In the genomic region with DNA sequence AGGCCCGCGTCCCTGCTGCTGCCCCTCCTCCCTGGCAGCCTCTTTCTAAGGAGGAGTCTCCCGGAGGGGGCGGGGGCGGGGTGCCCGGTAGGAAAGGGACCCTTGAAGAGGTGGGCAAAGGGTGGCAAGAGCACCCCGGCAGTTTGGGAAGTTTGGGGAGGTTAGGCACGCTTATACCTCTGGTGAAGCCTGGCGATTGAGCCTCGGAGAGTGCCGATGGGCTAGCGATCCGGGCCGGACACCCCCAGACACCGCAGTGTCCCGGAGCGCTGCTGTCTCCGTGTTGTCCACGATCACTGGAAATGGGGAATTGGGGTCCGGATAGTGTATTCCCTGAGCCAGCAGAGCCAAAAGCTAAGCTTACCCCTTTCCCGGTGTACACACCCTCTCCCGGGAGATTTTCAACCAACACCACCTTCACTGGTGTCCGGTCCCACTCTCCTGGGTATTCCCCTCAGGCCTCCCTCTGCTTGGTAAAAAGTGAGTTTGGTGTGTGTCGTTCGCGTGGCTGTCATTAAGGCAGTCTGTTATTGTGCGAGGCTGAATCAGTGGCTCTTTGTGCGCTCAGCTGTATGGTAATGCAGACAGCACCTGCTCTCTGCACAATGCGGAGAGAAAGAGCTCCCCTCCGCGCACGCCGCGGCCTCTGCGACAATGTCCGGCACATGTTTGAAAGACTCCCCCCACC, we compare ENCODE assay signal across 8 mouse cellular contexts. TPM values are rescaled to one million over a fixed set of nuclear protein-coding genes. Genes with fewer than 3 reads are reported as not detected.
DNase-seq lines count a peak whose midpoint lies in the region; ATAC-seq and TF ChIP-seq lines count a peak whose summit lies in the region.

A gene (minus strand): TSS at position 379 of the 688 bp plus-strand sequence.

- peak within 1 kb of the TSS; percentile 77 for H3K27ac ChIP-seq in kidney, postnatal 0 days
- no peak within 1 kb of the TSS for H3K27ac ChIP-seq in CH12.LX (ENCODE audit: insufficient read depth, low read depth)
- peak within 1 kb of the TSS; percentile 14; the same call in 1 of the 2 replicates for H3K27ac ChIP-seq in bone marrow, adult 2 months (ENCODE audit: control insufficient read depth, insufficient read depth, low read depth, low read length, poor library complexity)
- H3K27ac ChIP-seq in heart, adult 2 months: peak within 1 kb of the TSS; percentile 82
- H3K27ac ChIP-seq in neural tube, embryonic 14.5 days (ENCODE audit: low read depth, low read length): peak within 1 kb of the TSS; percentile 97

- H3K9me3 ChIP-seq in kidney, postnatal 0 days (replicated peaks; ENCODE audit: low read length): no peaks in the 10 kb centered on the region
- H3K9me3 ChIP-seq in CH12.LX (replicated peaks; ENCODE audit: low read length): no peaks in the 10 kb centered on the region
- no peaks in the 10 kb centered on the region for H3K9me3 ChIP-seq in neural tube, embryonic 14.5 days (ENCODE audit: control insufficient read depth, low read length)

- DNase-seq in kidney, postnatal 0 days (ENCODE audit: low spot score): peak; percentile 15
- DNase-seq in kidney, postnatal 25 days: no peak
- no peak for DNase-seq in CH12.LX (ENCODE audit: extremely low read depth)
- peak in 1 of 2 experiments; percentile 66 for DNase-seq in heart, adult 2 months
- peak; percentile 60 for DNase-seq in left cerebral cortex, postnatal 4 days
- no peak for DNase-seq in yolk sac, embryonic 10.5 days (ENCODE audit: low spot score)

- intact Hi-C loops in heart, adult 2 months (cut with DNase I): loop anchor here (2.0 to 10.0 kb wide), 4 partner anchors 91 to 448 kb away; no protein-coding TSS in a partner anchor
- intact Hi-C loops in left cerebral cortex, postnatal 4 days (cut with DNase I): loop anchor here (10.0 kb wide), 1 partner anchor 172 kb away; no protein-coding TSS in a partner anchor

- no peaks in the 10 kb centered on the region for H3K79me2 ChIP-seq in CH12.LX (replicated peaks; ENCODE audit: control insufficient read depth, extremely low read depth, insufficient read depth, poor library complexity, severe bottlenecking)
- H3K79me2 ChIP-seq in heart, adult 2 months (replicated peaks; ENCODE audit: control insufficient read depth, insufficient read depth, low read length): no peaks in the 10 kb centered on the region

- dilution Hi-C loops in CH12.LX (cut with MboI; ENCODE audit: extremely low pct_ligation_motif_present, extremely low pct_unique_long_range_greater_than_20kb, low sequenced_read_pairs): no loop called here

- H3K4me3 ChIP-seq in kidney, postnatal 0 days (replicated peaks; ENCODE audit: low read depth, low read length): peak within 1 kb of the TSS; percentile 76
- H3K4me3 ChIP-seq in CH12.LX (replicated peaks in 1 of 3; ENCODE audit: low read depth in 2 of 3, low read length in 2 of 3, poor library complexity in 1 of 3): peak within 1 kb of the TSS; percentile 45 to 72 (median 55)
- peak within 1 kb of the TSS; percentile 74 for H3K4me3 ChIP-seq in bone marrow, adult 2 months (replicated peaks; ENCODE audit: control insufficient read depth, low read depth, low read length)
- peak within 1 kb of the TSS; percentile 77 for H3K4me3 ChIP-seq in heart, adult 2 months
- peak within 1 kb of the TSS; percentile 83 for H3K4me3 ChIP-seq in neural tube, embryonic 14.5 days (ENCODE audit: low read depth, low read length)

- in situ Hi-C loops in CH12.LX (cut with MboI; ENCODE audit: low pct_ligation_motif_present, low pct_unique_long_range_greater_than_20kb, low sequenced_read_pairs): no loop called here

- TF ChIP-seq RAD21 in CH12.LX (IDR thresholded peaks at IDR 0.05; ENCODE audit: low read depth, low read length): peak; percentile 49

- peak within 1 kb of the TSS; percentile 71 for H3K4me2 ChIP-seq in kidney, postnatal 0 days (ENCODE audit: low read length)
- peak within 1 kb of the TSS; percentile 99 for H3K4me2 ChIP-seq in CH12.LX (ENCODE audit: insufficient read depth, low read depth, poor library complexity, severe bottlenecking)
- peak within 1 kb of the TSS; percentile 89 for H3K4me2 ChIP-seq in neural tube, embryonic 14.5 days (ENCODE audit: low read depth, low read length)

- no peak for TF ChIP-seq EP300 in CH12.LX (IDR thresholded peaks at IDR 0.05; ENCODE audit: low read length)
- TF ChIP-seq EP300 in heart, adult 2 months (IDR thresholded peaks at IDR 0.05; ENCODE audit: insufficient read depth, low read depth, low read length): no peak

- H3K4me1 ChIP-seq in kidney, postnatal 0 days (replicated peaks; ENCODE audit: insufficient read depth, low read length): peaks cover 24% of the 10 kb centered on the region
- H3K4me1 ChIP-seq in CH12.LX (ENCODE audit: control insufficient read depth in 1 of 2, insufficient read depth in 2 of 2): peaks cover 9 to 21% of the 10 kb centered on the region in 2 experiments
- H3K4me1 ChIP-seq in bone marrow, adult 2 months (ENCODE audit: control insufficient read depth, insufficient read depth, low read length): no peaks in the 10 kb centered on the region
- peaks cover 3% of the 10 kb centered on the region for H3K4me1 ChIP-seq in heart, adult 2 months (ENCODE audit: control insufficient read depth, insufficient read depth, low read length)
- peaks cover 48% of the 10 kb centered on the region for H3K4me1 ChIP-seq in neural tube, embryonic 14.5 days (ENCODE audit: control insufficient read depth, insufficient read depth, low read length)

- 0 out of 2 replicates have a peak, but pooled peaks cover 4% of the 10 kb centered on the region for H3K27me3 ChIP-seq in kidney, postnatal 0 days (ENCODE audit: insufficient read depth, low read length)
- H3K27me3 ChIP-seq in CH12.LX (replicated peaks): peaks cover 86% of the 10 kb centered on the region
- peaks cover 3% of the 10 kb centered on the region; the same call in 1 of the 2 replicates for H3K27me3 ChIP-seq in heart, adult 2 months (ENCODE audit: control insufficient read depth, insufficient read depth, low read length)
- H3K27me3 ChIP-seq in neural tube, embryonic 14.5 days (ENCODE audit: control insufficient read depth, insufficient read depth, low read length): no peaks in the 10 kb centered on the region

- no peak for ATAC-seq in kidney, postnatal 0 days (replicated peaks; ENCODE audit: low FRiP score, low read depth)
- peak; percentile 50 for ATAC-seq in neural tube, embryonic 14.5 days (ENCODE audit: low read depth)

- no peaks in the 10 kb centered on the region for H3K36me3 ChIP-seq in kidney, postnatal 0 days (ENCODE audit: insufficient read depth, low read length)
- H3K36me3 ChIP-seq in CH12.LX (replicated peaks in 1 of 2; ENCODE audit: control insufficient read depth in 1 of 2, insufficient read depth in 1 of 2, low read length in 1 of 2): no peaks in the 10 kb centered on the region
- H3K36me3 ChIP-seq in heart, adult 2 months (ENCODE audit: control insufficient read depth, insufficient read depth, low read length): no peaks in the 10 kb centered on the region
- no peaks in the 10 kb centered on the region for H3K36me3 ChIP-seq in neural tube, embryonic 14.5 days (ENCODE audit: control insufficient read depth, insufficient read depth, low read length)

- no peak for TF ChIP-seq CTCF in kidney, postnatal 0 days (IDR thresholded peaks at IDR 0.05; ENCODE audit: low read depth)
- peak in 1 of 2 experiments; percentile 45; a peak in 2 of 4 replicates for TF ChIP-seq CTCF in CH12.LX (conservative IDR thresholded peaks at IDR 0.05 in 1 of 2, IDR thresholded peaks at IDR 0.05 in 1 of 2; ENCODE audit: low read depth in 2 of 2, low read length in 2 of 2)
- no peak for TF ChIP-seq CTCF in bone marrow, adult 2 months (IDR thresholded peaks at IDR 0.05; ENCODE audit: control insufficient read depth, insufficient read depth, low read length)
- TF ChIP-seq CTCF in heart, adult 2 months (IDR thresholded peaks at IDR 0.05): 0 out of 2 replicates have a peak, but pooled peaks have one; percentile 15

- WGBS in kidney, postnatal 0 days: under 1% methylated on average over 36 of the region's 36 CpGs
- WGBS in bone marrow, adult 2 months: under 1% methylated on average over 36 of the region's 36 CpGs
- WGBS in heart, adult 2 months: 2% methylated on average over 36 of the region's 36 CpGs
- WGBS in neural tube, embryonic 14.5 days: under 1% methylated on average over 36 of the region's 36 CpGs

- H3K9ac ChIP-seq in kidney, postnatal 0 days (ENCODE audit: low read depth, low read length): peak within 1 kb of the TSS; percentile 69
- H3K9ac ChIP-seq in CH12.LX (ENCODE audit: insufficient read depth, low read depth): peak within 1 kb of the TSS; percentile 25; the same call in 1 of the 2 replicates
- H3K9ac ChIP-seq in heart, adult 2 months (ENCODE audit: low read depth, low read length): peak within 1 kb of the TSS; percentile 83
- H3K9ac ChIP-seq in neural tube, embryonic 14.5 days (replicated peaks; ENCODE audit: low read depth, low read length): peak within 1 kb of the TSS; percentile 95

- TF ChIP-seq POLR2A in CH12.LX (IDR thresholded peaks at IDR 0.05; ENCODE audit: low read depth, low read length): no peak
- TF ChIP-seq POLR2A in bone marrow, adult 2 months (IDR thresholded peaks at IDR 0.05; ENCODE audit: borderline replicate concordance, control insufficient read depth, low read depth, low read length): no peak
- no peak for TF ChIP-seq POLR2A in heart, adult 2 months (IDR thresholded peaks at IDR 0.05; ENCODE audit: insufficient read depth, low read depth, low read length)

TF ChIP-seq in CH12.LX, 34 proteins besides CTCF, POLR2A, EP300 and RAD21 (continues in another document):
- TF ChIP-seq IRF4 (IDR thresholded peaks at IDR 0.05; ENCODE audit: low read depth, low read length) (0 out of 2 replicates have a peak, but pooled peaks have one; percentile 5), MAX (IDR thresholded peaks at IDR 0.05; ENCODE audit: low read length) (no peak), ZKSCAN1 (IDR thresholded peaks at IDR 0.05; ENCODE audit: borderline replicate concordance, low read depth, low read length) (no peak), HCFC1 (IDR thresholded peaks at IDR 0.05; ENCODE audit: low read depth, low read length) (no peak), NRF1 (IDR thresholded peaks at IDR 0.05; ENCODE audit: low read depth, low read length) (no peak), CHD1 (IDR thresholded peaks at IDR 0.05; ENCODE audit: low read depth, low read length) (no peak), MEF2A (IDR thresholded peaks at IDR 0.05; ENCODE audit: borderline replicate concordance, low read depth, low read length) (no peak), TBP (conservative IDR thresholded peaks at IDR 0.05; ENCODE audit: low read depth, low read length) (no peak)

RNA-seq across cellular contexts. Expression of the gene that starts here (rescaled TPM):
- 21.4 and 22.3 TPM in 2 replicates for polyA plus RNA-seq in kidney, postnatal 0 days (2015; fragmentation: Nextera tagmentation; extraction: Ambion mirVana)
- 0.25 TPM in 1 of 2 replicates, not detected in the other for total RNA-seq in CH12.LX (2012; rRNA removed)
- total RNA-seq in CH12.LX (2014; rRNA removed): 0.52 and 0.68 TPM in 2 replicates
- 0.14 and 0.29 TPM in 2 replicates for polyA plus RNA-seq in CH12.LX (2012; ENCODE audit: insufficient read length, low read depth)
- 3.0 TPM in 1 of 2 replicates, not detected in the other for polyA plus RNA-seq in bone marrow, adult 2 months (2011; ENCODE audit: insufficient read depth, insufficient read length, low replicate concordance, missing spikeins)
- 1 to 10 TPM; 5.1 to 5.8 TPM for total RNA-seq in heart, adult 2 months (2021)
- polyA plus RNA-seq in heart, adult 2 months (2012; rRNA removed): 5.4 and 10.0 TPM in 2 replicates
- 10 to 100 TPM; 18.9 to 20.8 TPM for total RNA-seq in left cerebral cortex, postnatal 4 days (2021)
- 15.1 and 18.8 TPM in 2 replicates for polyA plus RNA-seq in neural tube, embryonic 14.5 days (2014; fragmentation: Nextera tagmentation; extraction: Ambion mirVana)

Comparison
In these comparisons a context has a peak if more than half of its experiments do, and no peak if none do; other contexts are left out.
1. DNase-seq: peak in kidney, postnatal 0 days (single experiment) and left cerebral cortex, postnatal 4 days (single experiment); none in kidney, postnatal 25 days (0 of 2), CH12.LX (single experiment) and yolk sac, embryonic 10.5 days (single experiment).
2. H3K9ac ChIP-seq: peak in every context shown above with its lines; median percentile 95 in neural tube, embryonic 14.5 days; 83 in heart, adult 2 months; 69 in kidney, postnatal 0 days; 25 in CH12.LX.
3. Peak in every context shown above with its lines, with median percentiles within 50 percentile points of each other: H3K4me2 ChIP-seq and H3K4me3 ChIP-seq.